In genomic region chr11:84604781-84605180, GRCm38 (mm10) we compare ENCODE assay signal across 22 mouse cellular contexts.
DNase-seq lines count a peak whose midpoint lies in the region; ATAC-seq lines count a peak whose summit lies in the region.
"Had no signal": no experiment of that assay in that cellular context is flagged by ENCODE, and none has a peak within 500 bp of the region (broad histone marks: within the 10 kb centered on the region; RNA-seq: fewer than 3 reads in every experiment).

No protein-coding gene starts in this region.

- H3K4me2 ChIP-seq in hindbrain, embryonic 12.5 days (replicated peaks): 0 out of 2 replicates have a peak overlapping the region, but pooled peaks have one; percentile 4
- no peak overlapping the region for H3K4me2 ChIP-seq in hindbrain, embryonic 14.5 days (replicated peaks)
- no peak overlapping the region for H3K4me2 ChIP-seq in midbrain, embryonic 12.5 days (replicated peaks)
- H3K4me2 ChIP-seq in midbrain, embryonic 15.5 days: no peak overlapping the region
- H3K4me2 ChIP-seq: forebrain, embryonic 12.5 days; neural tube, embryonic 12.5 days had no signal

- H3K27me3 ChIP-seq in hindbrain, embryonic 12.5 days: peaks cover 10% of the 10 kb centered on the region; the same call in 1 of the 2 replicates
- peaks cover 7% of the 10 kb centered on the region; the same call in 1 of the 2 replicates for H3K27me3 ChIP-seq in hindbrain, embryonic 14.5 days (ENCODE audit: control insufficient read depth, insufficient read depth, low read length)
- H3K27me3 ChIP-seq in midbrain, embryonic 12.5 days: peaks cover 34% of the 10 kb centered on the region
- H3K27me3 ChIP-seq in midbrain, embryonic 15.5 days (replicated peaks): peaks cover 5% of the 10 kb centered on the region; the same call in 1 of the 2 replicates

- no peak overlapping the region for H3K4me3 ChIP-seq in hindbrain, embryonic 12.5 days
- no peak overlapping the region for H3K4me3 ChIP-seq in hindbrain, embryonic 14.5 days (replicated peaks; ENCODE audit: low read length)
- no peak overlapping the region for H3K4me3 ChIP-seq in midbrain, embryonic 12.5 days
- H3K4me3 ChIP-seq in midbrain, embryonic 15.5 days: no peak overlapping the region
- H3K4me3 ChIP-seq: forebrain, embryonic 12.5 days; heart, adult 2 months; layer of hippocampus, adult 2 months; neural tube, embryonic 12.5 days had no signal

- H3K4me1 ChIP-seq in hindbrain, embryonic 12.5 days: peaks cover 14% of the 10 kb centered on the region
- peaks cover 12% of the 10 kb centered on the region for H3K4me1 ChIP-seq in hindbrain, embryonic 14.5 days (replicated peaks; ENCODE audit: control insufficient read depth, insufficient read depth, low read length)
- peaks cover 15% of the 10 kb centered on the region for H3K4me1 ChIP-seq in midbrain, embryonic 12.5 days
- peaks cover 19% of the 10 kb centered on the region for H3K4me1 ChIP-seq in midbrain, embryonic 15.5 days

- no peaks in the 10 kb centered on the region for H3K36me3 ChIP-seq in hindbrain, embryonic 12.5 days
- no peaks in the 10 kb centered on the region for H3K36me3 ChIP-seq in hindbrain, embryonic 14.5 days (replicated peaks; ENCODE audit: control insufficient read depth, insufficient read depth)
- H3K36me3 ChIP-seq in midbrain, embryonic 12.5 days: no peaks in the 10 kb centered on the region
- H3K36me3 ChIP-seq in midbrain, embryonic 15.5 days (replicated peaks): no peaks in the 10 kb centered on the region
- H3K36me3 ChIP-seq: forebrain, embryonic 12.5 days; neural tube, embryonic 12.5 days had no signal

- WGBS in hindbrain, embryonic 12.5 days: 9% methylated on average over 6 of the region's 6 CpGs
- WGBS in hindbrain, embryonic 14.5 days: 16% methylated on average over 6 of the region's 6 CpGs
- 3% methylated on average over 6 of the region's 6 CpGs for WGBS in midbrain, embryonic 12.5 days
- WGBS in midbrain, embryonic 15.5 days: 3% methylated on average over 6 of the region's 6 CpGs

- ATAC-seq in hindbrain, embryonic 12.5 days (ENCODE audit: low FRiP score): no peak
- no peak for ATAC-seq in hindbrain, embryonic 14.5 days (ENCODE audit: low FRiP score)
- no peak for ATAC-seq in midbrain, embryonic 12.5 days (ENCODE audit: low FRiP score, low read depth)
- no peak for ATAC-seq in midbrain, embryonic 15.5 days (replicated peaks)
- ATAC-seq: activated CD4-positive, CD25-positive, alpha-beta regulatory T cell, adult 4 months; CD4-positive, CD25-positive, alpha-beta regulatory T cell, adult 4 months; inflammation-experienced regulatory T-cells, adult 6 months; liver, postnatal 0 days had no signal

- H3K27ac ChIP-seq in hindbrain, embryonic 12.5 days: 0 out of 2 replicates have a peak overlapping the region, but pooled peaks have one; percentile 17
- H3K27ac ChIP-seq in hindbrain, embryonic 14.5 days: no peak overlapping the region
- peak overlapping the region; percentile 25; the same call in 1 of the 2 replicates for H3K27ac ChIP-seq in midbrain, embryonic 12.5 days (replicated peaks)
- no peak overlapping the region for H3K27ac ChIP-seq in midbrain, embryonic 15.5 days
- H3K27ac ChIP-seq: forebrain, embryonic 12.5 days; heart, adult 2 months; layer of hippocampus, adult 2 months; neural tube, embryonic 12.5 days had no signal

- no peaks in the 10 kb centered on the region for H3K9me3 ChIP-seq in hindbrain, embryonic 12.5 days (replicated peaks)
- no peaks in the 10 kb centered on the region for H3K9me3 ChIP-seq in hindbrain, embryonic 14.5 days (ENCODE audit: control insufficient read depth, low read length)
- H3K9me3 ChIP-seq in midbrain, embryonic 12.5 days: no peaks in the 10 kb centered on the region
- no peaks in the 10 kb centered on the region for H3K9me3 ChIP-seq in midbrain, embryonic 15.5 days
- H3K9me3 ChIP-seq: forebrain, embryonic 12.5 days; neural tube, embryonic 12.5 days had no signal

- 0 out of 2 replicates have a peak overlapping the region, but pooled peaks have one; percentile 10 for H3K9ac ChIP-seq in hindbrain, embryonic 12.5 days
- H3K9ac ChIP-seq in hindbrain, embryonic 14.5 days: no peak overlapping the region
- H3K9ac ChIP-seq in midbrain, embryonic 12.5 days (replicated peaks): no peak overlapping the region
- H3K9ac ChIP-seq in midbrain, embryonic 15.5 days: no peak overlapping the region
- H3K9ac ChIP-seq: forebrain, embryonic 12.5 days; liver, postnatal 0 days; neural tube, embryonic 12.5 days had no signal

- DNase-seq in embryo, embryonic 10 days (ENCODE audit: low spot score): peak; percentile 19
- DNase-seq in embryo, embryonic 9.5 days (ENCODE audit: extremely low spot score): no peak
- no peak for DNase-seq in hindbrain, embryonic 14.5 days (ENCODE audit: low spot score)
- peak; percentile 21 for DNase-seq in yolk sac, embryonic 10.5 days (ENCODE audit: low spot score)
- no peak for DNase-seq in layer of hippocampus, postnatal 36 days
- DNase-seq: adrenal gland, postnatal 10 days; cerebellum, adult 9-10 months; gastrocnemius, postnatal 25 days; heart, adult 2 months; kidney, postnatal 10 days; liver; liver, postnatal 0 days; lung, postnatal 10 days had no signal

Comparison
In these comparisons a context has a peak if more than half of its experiments do, and no peak if none do; other contexts are left out.
1. DNase-seq: peak in embryo, embryonic 10 days (single experiment) and yolk sac, embryonic 10.5 days (single experiment); none in embryo, embryonic 9.5 days (single experiment), hindbrain, embryonic 14.5 days (single experiment) and layer of hippocampus, postnatal 36 days (0 of 2).
2. H3K27ac ChIP-seq: peak in hindbrain, embryonic 12.5 days (single experiment) and midbrain, embryonic 12.5 days (single experiment); none in hindbrain, embryonic 14.5 days (single experiment) and midbrain, embryonic 15.5 days (single experiment).